Mouse (Mus musculus) urinary bladder, postnatal 14 days (tissue): ENCODE data around the gene Prss2.
A peak's percentile ranks its signal among the peaks of the same experiment; 100 is the strongest.
"Not testable (repeated sequence)": the region's sequence is repeated elsewhere in the genome, so short reads cannot be mapped to it uniquely, and the experiment has no call there.

Experiments used
- DNase-seq: peaks from one replicate; pipeline ENCODE4 v3.0.0; 2021; ENCODE audit warnings: low spot score

The Prss2 gene

GRCm38 (mm10) chr6:41521487-41521886 lies at the start of gene Prss2:
Prss2 (plus strand) TSS chr6:41521787.
- DNase-seq: no peak

- DNase-seq: no peak
These were observed 22.2 kb upstream of the Prss2 start for GRCm38 (mm10) chr6:41499374-41499773.

DNA sequence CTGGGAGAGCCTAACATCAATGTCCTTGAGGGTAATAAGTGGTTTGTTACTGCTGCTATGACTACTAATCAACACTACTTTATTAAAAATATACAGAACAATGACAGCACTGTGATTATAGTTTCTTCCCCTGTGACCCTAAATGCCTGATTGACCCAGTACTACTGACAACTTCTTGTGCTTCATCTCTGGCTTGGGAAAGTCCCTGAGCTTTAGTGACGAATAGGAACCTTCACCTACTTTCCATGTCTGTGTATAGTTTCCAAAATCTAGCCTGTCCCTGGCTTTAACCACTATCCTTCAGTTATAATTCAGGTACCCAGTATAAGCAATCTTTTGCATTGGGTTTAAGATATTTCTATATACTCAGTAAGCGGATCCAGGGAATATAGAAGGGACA lies 16.7 kb upstream of the Prss2 start:
- DNase-seq: no peak

DNA sequence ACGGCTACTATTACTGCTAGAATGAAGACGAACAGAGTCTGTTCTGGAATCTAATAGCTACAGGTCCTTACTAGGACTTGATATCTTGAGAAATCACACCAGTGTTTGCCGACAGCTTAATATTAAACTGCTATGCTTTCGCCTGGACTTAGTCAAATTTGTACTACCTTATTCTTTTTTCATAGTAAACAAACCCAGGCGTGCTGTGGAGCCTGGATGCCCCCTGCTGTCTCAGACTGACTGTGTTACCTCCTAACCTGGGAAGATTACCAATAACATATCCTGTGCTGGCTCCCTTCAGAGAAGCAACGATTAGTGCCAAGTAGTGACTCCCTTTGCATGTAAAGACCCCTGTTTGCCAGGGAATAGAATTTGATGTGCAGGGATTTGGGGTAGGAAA lies 16.3 kb upstream of the Prss2 start:
- no peak for DNase-seq

DNA sequence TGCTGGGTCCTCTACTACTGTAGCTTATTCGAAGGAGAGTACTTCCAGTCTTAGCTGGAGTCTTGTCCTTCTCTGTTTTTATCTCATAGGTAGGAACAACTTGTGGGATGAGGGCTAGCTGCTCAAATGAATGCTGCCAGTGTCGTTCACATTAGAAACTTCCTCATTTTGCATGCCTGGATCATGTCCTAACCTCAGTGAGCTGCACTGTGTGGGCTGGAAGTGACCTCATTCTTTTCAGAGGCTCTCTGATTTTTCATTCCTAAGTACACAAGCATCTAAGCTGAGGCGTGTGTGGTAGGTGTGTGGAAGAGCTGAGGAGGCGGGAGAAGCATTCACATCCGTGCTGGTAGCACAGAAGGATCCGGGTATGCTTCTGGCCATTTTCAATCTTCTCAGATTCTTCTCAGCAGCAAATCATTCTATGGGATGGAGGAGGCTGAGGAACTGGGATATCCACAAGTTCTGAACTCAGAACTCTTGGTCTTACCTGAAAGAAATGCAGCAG lies 3.5 kb upstream of the Prss2 start:
- no peak for DNase-seq

DNA sequence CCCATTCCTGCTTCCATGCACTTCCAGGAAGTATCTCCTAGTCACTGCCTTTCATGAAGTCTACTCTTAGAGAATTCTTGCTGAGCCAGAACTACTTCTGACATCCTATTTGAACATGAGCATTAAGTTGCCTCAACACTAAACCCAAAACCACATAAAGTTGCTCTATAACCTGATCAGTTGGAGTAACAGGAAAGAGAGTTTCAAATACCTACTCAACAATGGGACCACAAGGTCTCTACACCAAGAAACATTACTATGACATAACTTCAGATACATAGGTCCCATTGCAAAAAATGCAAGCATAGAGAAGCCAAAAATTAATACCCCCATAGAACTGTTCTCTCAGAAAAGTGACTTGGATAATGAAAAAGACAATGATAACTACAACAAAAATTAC lies 4.9 kb downstream of the Prss2 start:
- DNase-seq: no peak

DNA sequence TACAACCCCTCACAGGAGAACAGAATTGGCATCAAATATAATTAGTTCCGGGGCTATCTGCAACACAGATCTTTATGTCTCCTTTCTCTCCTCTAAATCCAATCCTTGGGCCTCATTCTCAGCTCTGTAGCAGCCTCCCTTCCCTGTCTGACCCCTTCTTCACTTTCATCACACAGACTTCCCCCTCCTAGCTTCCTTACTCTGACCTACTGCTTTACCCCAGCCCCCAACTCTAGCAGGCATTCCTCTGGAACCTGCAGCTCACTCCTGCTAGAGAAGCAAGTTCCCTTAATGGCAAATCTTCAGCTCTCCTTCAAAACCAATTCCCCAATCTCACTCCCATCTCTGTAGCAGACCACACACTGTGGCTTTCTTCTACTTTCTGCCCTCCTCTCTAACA lies 5.8 kb downstream of the Prss2 start:
- DNase-seq: no peak

DNA sequence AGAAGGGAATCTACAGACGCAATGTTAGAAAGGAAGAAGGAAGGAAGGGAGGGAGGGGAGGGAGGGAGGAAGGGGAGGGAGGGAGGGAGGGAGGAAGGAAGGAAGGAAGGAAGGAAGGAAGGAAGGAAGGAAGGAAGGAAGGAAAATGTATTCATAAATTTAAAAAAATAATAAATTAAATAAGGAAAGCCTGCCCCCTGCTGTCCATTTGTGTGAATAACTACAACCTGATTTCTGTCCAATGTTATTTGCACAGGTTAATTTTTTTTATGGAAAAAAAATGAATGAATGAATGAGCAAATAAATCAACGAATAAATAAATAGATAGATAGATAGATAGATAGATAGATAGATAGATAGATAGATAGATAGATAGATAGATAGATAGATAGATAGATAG lies 8.4 kb downstream of the Prss2 start:
- peak; percentile 24 for DNase-seq

DNA sequence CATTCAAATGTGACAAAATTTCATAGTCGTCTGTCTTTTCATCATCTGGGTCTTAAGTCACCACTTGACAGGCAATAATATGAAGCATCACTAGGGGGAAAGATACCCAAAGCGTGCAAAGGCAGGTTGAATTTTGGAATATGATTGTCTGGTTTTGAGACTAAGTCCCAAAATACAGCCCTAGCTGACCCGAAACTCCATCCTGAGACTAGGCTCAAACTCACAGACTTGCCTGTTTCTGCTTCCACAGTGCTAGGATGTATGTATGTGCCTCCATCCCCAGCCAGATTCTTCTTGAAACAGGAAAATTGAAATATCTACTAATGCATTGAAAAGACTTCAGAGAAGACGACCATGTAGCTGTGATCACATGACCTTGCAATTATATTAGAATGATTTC lies 10.6 kb downstream of the Prss2 start:
- DNase-seq: no peak

DNA sequence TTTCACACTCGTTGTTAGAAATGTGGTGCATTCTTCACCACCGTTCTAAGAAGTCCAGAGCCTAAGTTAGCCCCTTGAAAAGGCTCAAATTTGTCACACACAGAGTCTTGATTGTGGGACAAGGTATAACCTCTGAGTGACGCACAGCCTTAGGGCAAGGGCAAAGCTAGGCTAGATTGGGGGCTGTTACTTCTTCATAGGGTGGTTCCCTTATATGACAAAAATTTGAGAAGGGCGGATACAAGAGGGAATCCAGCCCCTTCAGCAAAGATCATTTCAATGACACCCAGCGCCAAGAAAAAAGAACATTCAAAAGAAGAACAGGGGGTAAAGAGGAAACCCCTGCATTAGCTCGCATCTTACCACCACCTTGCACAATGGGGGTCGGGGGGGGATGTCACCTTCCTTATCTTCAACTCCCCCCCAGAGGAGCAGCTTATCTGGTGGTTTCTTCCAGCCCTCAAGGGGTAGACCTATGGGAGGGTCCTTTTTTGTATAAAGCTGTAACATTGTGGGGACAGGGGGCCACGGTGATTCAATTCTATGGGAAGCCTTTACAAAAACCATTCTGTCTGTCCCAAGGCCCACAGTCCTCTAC lies 11.2 kb downstream of the Prss2 start:
- no peak for DNase-seq

GRCm38 (mm10) chr6:41537376-41537775 lies 15.8 kb downstream of the Prss2 start:
- no peak for DNase-seq

- DNase-seq: not testable (repeated sequence)
These were observed 16.7 kb downstream of the Prss2 start for GRCm38 (mm10) chr6:41538296-41538695.

DNA sequence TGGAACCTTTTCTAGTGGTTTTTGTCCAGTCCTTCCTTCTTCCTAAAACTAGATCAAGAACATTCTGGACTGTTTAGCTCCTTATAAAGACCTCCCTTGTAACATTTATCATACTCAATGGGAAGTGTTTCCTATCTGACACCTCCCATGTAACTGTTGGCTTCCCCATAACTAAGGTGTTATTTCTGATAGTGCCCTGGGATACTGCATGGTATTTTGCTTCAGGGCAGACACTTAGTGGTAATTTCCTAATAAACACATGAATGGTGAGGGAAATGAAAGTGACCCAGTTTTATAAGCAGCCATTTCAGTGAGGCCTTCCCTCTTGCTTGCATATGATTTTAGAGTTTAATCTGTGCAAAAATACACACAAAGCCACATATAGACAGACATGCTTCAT lies 19.2 kb downstream of the Prss2 start:
- no peak for DNase-seq

- no peak for DNase-seq
These were observed 20.2 kb downstream of the Prss2 start for GRCm38 (mm10) chr6:41541746-41542145.

DNA sequence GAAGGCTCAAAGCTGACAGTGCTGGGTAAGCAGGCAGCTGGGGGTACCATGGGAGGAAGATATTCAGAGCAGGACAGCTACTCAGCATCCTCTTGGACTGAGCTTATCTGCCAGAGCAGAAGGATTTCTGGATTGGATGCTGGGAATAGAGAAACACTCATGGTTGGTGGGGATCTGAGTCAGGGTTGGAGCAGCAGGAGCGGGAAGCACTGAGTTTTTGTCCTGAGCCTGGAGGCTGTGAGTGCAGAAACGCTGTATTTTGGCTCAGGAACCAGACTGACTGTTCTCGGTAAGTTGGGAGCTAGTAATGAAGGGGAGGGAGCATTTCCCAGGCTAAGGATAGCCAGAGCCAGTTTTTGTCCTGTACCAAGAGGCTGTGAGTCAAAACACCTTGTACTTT lies 21.4 kb downstream of the Prss2 start:
- DNase-seq: no peak

DNA sequence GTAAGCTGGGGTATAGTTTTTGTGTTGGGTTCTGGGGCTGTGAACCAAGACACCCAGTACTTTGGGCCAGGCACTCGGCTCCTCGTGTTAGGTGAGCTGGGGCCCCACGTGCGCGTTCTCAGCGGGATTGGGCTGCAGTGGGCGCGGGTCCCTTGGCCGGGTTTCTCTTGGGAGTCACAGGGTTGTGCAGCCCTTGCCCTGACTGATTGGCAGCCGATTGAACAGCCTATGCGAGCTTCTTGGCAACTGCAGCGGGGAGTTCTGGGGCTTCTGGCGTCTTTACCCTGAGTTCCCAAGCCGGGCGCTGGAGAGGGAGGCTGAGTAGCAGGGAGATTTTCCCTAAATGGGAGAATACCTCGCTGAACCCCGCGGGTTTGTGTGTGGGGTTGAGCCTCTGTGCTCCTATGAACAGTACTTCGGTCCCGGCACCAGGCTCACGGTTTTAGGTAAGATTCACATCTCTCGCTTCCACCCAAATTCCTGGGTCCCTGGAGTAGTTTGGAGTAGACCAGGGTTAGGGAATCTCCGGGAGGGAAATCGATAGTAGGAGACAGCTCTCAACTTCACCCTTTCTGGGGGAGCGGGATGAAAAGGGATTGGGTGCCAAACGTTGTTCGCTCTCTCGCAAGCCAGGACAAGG lies 21.9 kb downstream of the Prss2 start:
- DNase-seq: no peak

- DNase-seq: no peak
These were observed 22.9 kb downstream of the Prss2 start for GRCm38 (mm10) chr6:41544381-41544924.

GRCm38 (mm10) chr6:41545266-41545665 lies 23.7 kb downstream of the Prss2 start:
- no peak for DNase-seq

- DNase-seq: no peak
These were observed 25.6 kb downstream of the Prss2 start for GRCm38 (mm10) chr6:41547056-41547650.

- DNase-seq: no peak
These were observed 26.7 kb downstream of the Prss2 start for GRCm38 (mm10) chr6:41548286-41548685.

DNA sequence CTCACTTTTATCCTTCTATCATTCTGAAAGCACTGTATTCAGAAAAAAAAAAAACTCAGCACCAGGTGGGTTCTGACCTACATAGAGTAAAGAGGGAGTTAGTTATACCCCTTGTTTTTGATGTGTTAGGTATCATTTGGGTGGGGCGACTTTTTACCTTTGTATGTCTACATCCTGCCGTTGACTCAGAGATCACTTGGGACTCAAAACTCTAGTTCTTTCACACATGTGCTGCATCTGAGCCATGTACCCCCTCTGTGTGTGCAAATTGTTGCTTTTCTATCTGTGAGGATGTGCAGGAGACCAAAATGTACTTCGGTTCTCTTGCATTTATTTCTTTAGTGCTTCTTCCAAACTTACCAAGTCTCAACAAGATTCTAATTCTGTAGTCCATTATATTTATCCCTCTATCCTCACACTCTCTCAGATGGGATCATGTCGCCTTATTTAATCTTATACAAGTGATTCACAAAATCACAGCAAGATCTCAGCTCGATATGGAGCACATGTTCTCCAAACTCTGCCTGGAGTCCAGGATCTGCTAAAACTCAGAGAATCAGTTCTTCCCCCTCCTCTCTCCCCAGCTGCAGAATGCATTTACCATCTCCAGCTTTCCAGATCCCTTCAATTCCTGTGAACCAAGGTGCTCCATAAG lies 31.9 kb downstream of the Prss2 start:
- DNase-seq: no peak

- no peak for DNase-seq
These were observed 32.9 kb downstream of the Prss2 start for GRCm38 (mm10) chr6:41554295-41555169.
